Mouse (Mus musculus): ENCODE measurements around the gene Gcsam. TPM values are rescaled to one million over a fixed set of nuclear protein-coding genes. Genes with fewer than 3 reads are reported as not detected.

Gcsam gene
- polyA plus RNA-seq (2014; fragmentation: Illumina TruSeq; extraction: RNeasy Lipid Tissue Mini Kit (QIAGEN cat#74804); ENCODE audit: low read depth, low replicate concordance), result 0.29 TPM

GRCm38 (mm10) chr16:45610267-45610666, at the start of gene Gcsam:
Gcsam (plus strand) TSS chr16:45610380.

GRCm38 (mm10) chr16:45653934-45654332, 43.8 kb downstream of the Gcsam start, which contains the start of gene BC016579:
BC016579 (minus strand) TSS chr16:45654068.

Other genes starting within 250 kb of the Gcsam start
- 2.5 TPM for gene Cd200, start 201.3 kb upstream of the Gcsam start, polyA plus RNA-seq (2014; fragmentation: Illumina TruSeq; extraction: RNeasy Lipid Tissue Mini Kit (QIAGEN cat#74804); ENCODE audit: low read depth, low replicate concordance)
- 1.1 TPM for gene Gm609, start 117.4 kb upstream of the Gcsam start, polyA plus RNA-seq (2014; fragmentation: Illumina TruSeq; extraction: RNeasy Lipid Tissue Mini Kit (QIAGEN cat#74804); ENCODE audit: low read depth, low replicate concordance)
- gene Gm17783, start 78.3 kb upstream of the Gcsam start, polyA plus RNA-seq (2014; fragmentation: Illumina TruSeq; extraction: RNeasy Lipid Tissue Mini Kit (QIAGEN cat#74804); ENCODE audit: low read depth, low replicate concordance), result not detected
- gene Slc9c1, start 75.1 kb upstream of the Gcsam start, polyA plus RNA-seq (2014; fragmentation: Illumina TruSeq; extraction: RNeasy Lipid Tissue Mini Kit (QIAGEN cat#74804); ENCODE audit: low read depth, low replicate concordance), result not detected
- gene BC016579, start 43.7 kb downstream of the Gcsam start, polyA plus RNA-seq (2014; fragmentation: Illumina TruSeq; extraction: RNeasy Lipid Tissue Mini Kit (QIAGEN cat#74804); ENCODE audit: low read depth, low replicate concordance), result 0.19 TPM
- gene Tmprss7, start 83.3 kb downstream of the Gcsam start, polyA plus RNA-seq (2014; fragmentation: Illumina TruSeq; extraction: RNeasy Lipid Tissue Mini Kit (QIAGEN cat#74804); ENCODE audit: low read depth, low replicate concordance), result not detected
- not detected for gene Tagln3, start 114.2 kb downstream of the Gcsam start, polyA plus RNA-seq (2014; fragmentation: Illumina TruSeq; extraction: RNeasy Lipid Tissue Mini Kit (QIAGEN cat#74804); ENCODE audit: low read depth, low replicate concordance)
- gene Abhd10, start 132.6 kb downstream of the Gcsam start, polyA plus RNA-seq (2014; fragmentation: Illumina TruSeq; extraction: RNeasy Lipid Tissue Mini Kit (QIAGEN cat#74804); ENCODE audit: low read depth, low replicate concordance), result 7.1 TPM